14 mouse cellular contexts compared by ENCODE assay signal in the genomic region with DNA sequence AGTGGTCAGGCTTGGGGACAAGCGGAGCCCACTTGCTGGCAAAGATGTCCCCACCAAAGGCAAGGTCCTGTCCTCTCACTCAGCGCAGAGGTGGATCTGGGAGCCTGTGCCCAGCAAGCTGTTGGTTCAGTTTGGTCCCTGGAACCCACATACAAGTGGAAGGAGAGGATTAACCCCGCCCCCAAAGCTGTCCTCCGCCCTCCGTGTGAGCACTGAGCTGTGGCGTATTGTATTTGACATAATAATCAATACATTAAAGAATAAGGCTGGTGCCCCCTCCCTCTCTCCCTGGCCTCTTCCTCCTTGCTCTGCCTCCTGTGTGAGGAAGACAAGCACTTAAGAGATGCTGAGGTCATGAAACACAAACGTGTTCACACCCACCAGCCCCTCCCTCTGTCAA.
A peak's percentile ranks its signal among the peaks of the same experiment; 100 is the strongest.
DNase-seq lines count a peak whose midpoint lies in the region; ATAC-seq and TF ChIP-seq lines count a peak whose summit lies in the region.
"Had no signal": no experiment of that assay in that cellular context is flagged by ENCODE, and none has a peak within 500 bp of the region (broad histone marks: within the 10 kb centered on the region; RNA-seq: fewer than 3 reads in every experiment).

No protein-coding gene starts in this region.

- H3K27ac ChIP-seq in intestine, embryonic 14.5 days (ENCODE audit: low read depth): no peak overlapping the region
- H3K27ac ChIP-seq in intestine, embryonic 15.5 days: no peak overlapping the region
- H3K27ac ChIP-seq in hindbrain, embryonic 12.5 days: no peak overlapping the region
- H3K27ac ChIP-seq: embryonic facial prominence, embryonic 15.5 days; liver, embryonic 12.5 days had no signal

- H3K36me3 ChIP-seq in intestine, embryonic 14.5 days (ENCODE audit: control insufficient read depth, insufficient read depth, low read length): no peaks in the 10 kb centered on the region
- H3K36me3 ChIP-seq in intestine, embryonic 15.5 days: no peaks in the 10 kb centered on the region
- no peaks in the 10 kb centered on the region for H3K36me3 ChIP-seq in hindbrain, embryonic 12.5 days
- H3K36me3 ChIP-seq in myocyte (ENCODE audit: control insufficient read depth, insufficient read depth): no peaks in the 10 kb centered on the region
- H3K36me3 ChIP-seq: embryonic facial prominence, embryonic 15.5 days; liver, embryonic 12.5 days had no signal

- H3ac ChIP-seq in myocyte (ENCODE audit: control insufficient read depth, insufficient read length): no peak overlapping the region

- peak; percentile 15 for DNase-seq in CD4-positive, CD25-positive, alpha-beta regulatory T cell, adult 2 months (ENCODE audit: low read depth, low spot score)
- DNase-seq in intestine, embryonic 14.5 days (ENCODE audit: low spot score): no peak
- DNase-seq in cerebellum, adult 9-10 months: no peak
- DNase-seq in kidney, adult 11 months: no peak
- DNase-seq: cerebellum, adult 9-11 months; kidney, postnatal 36 days; lung, postnatal 36 days; thymus, postnatal 25 days had no signal

- H3K9ac ChIP-seq in intestine, embryonic 14.5 days (ENCODE audit: low read length): no peak overlapping the region
- no peak overlapping the region for H3K9ac ChIP-seq in intestine, embryonic 15.5 days
- no peak overlapping the region for H3K9ac ChIP-seq in hindbrain, embryonic 12.5 days
- H3K9ac ChIP-seq: embryonic facial prominence, embryonic 15.5 days; liver, embryonic 12.5 days had no signal

- WGBS in intestine, embryonic 14.5 days: 31% methylated on average over 7 of the region's 7 CpGs
- 25% methylated on average over 7 of the region's 7 CpGs for WGBS in intestine, embryonic 15.5 days
- 20% methylated on average over 7 of the region's 7 CpGs for WGBS in hindbrain, embryonic 12.5 days

- H3K27me3 ChIP-seq in intestine, embryonic 14.5 days (replicated peaks; ENCODE audit: control insufficient read depth, insufficient read depth, low read length): peaks cover 16% of the 10 kb centered on the region
- peaks cover 17% of the 10 kb centered on the region for H3K27me3 ChIP-seq in intestine, embryonic 15.5 days (replicated peaks)
- H3K27me3 ChIP-seq in hindbrain, embryonic 12.5 days: peaks cover 88% of the 10 kb centered on the region
- H3K27me3 ChIP-seq in myocyte (ENCODE audit: control insufficient read depth, insufficient read depth, insufficient read length): peaks cover 76% of the 10 kb centered on the region

- no peak for ATAC-seq in CD4-positive, CD25-positive, alpha-beta regulatory T cell, adult 4 months
- ATAC-seq in intestine, embryonic 14.5 days (replicated peaks; ENCODE audit: low FRiP score, low TSS enrichment, low read depth): no peak
- ATAC-seq in intestine, embryonic 15.5 days: no peak
- ATAC-seq in hindbrain, embryonic 12.5 days (ENCODE audit: low FRiP score): no peak
- ATAC-seq: liver, embryonic 12.5 days had no signal

- H3K9me3 ChIP-seq in intestine, embryonic 14.5 days (ENCODE audit: control insufficient read depth, low read length): no peaks in the 10 kb centered on the region
- H3K9me3 ChIP-seq in intestine, embryonic 15.5 days: no peaks in the 10 kb centered on the region
- H3K9me3 ChIP-seq in hindbrain, embryonic 12.5 days (replicated peaks): no peaks in the 10 kb centered on the region
- H3K9me3 ChIP-seq: embryonic facial prominence, embryonic 15.5 days; liver, embryonic 12.5 days had no signal

- peaks cover 13% of the 10 kb centered on the region for H3K4me1 ChIP-seq in intestine, embryonic 14.5 days (replicated peaks; ENCODE audit: control insufficient read depth, insufficient read depth, low read length)
- H3K4me1 ChIP-seq in intestine, embryonic 15.5 days (replicated peaks): peaks cover 19% of the 10 kb centered on the region
- peaks cover 14% of the 10 kb centered on the region for H3K4me1 ChIP-seq in hindbrain, embryonic 12.5 days
- H3K4me1 ChIP-seq: liver, embryonic 12.5 days had no signal

- no peak overlapping the region for H3K4me3 ChIP-seq in intestine, embryonic 14.5 days (ENCODE audit: low read depth, low read length)
- H3K4me3 ChIP-seq in intestine, embryonic 15.5 days (replicated peaks): no peak overlapping the region
- H3K4me3 ChIP-seq in hindbrain, embryonic 12.5 days: no peak overlapping the region
- H3K4me3 ChIP-seq in myocyte: no peak overlapping the region
- H3K4me3 ChIP-seq: liver, embryonic 12.5 days had no signal

- H3K79me2 ChIP-seq in myocyte (ENCODE audit: control insufficient read depth, insufficient read depth): no peaks in the 10 kb centered on the region

- TF ChIP-seq POLR2A in myocyte (IDR thresholded peaks at IDR 0.05; ENCODE audit: insufficient read length, low read depth): no peak

- peak overlapping the region; percentile 68 for H3K4me2 ChIP-seq in intestine, embryonic 14.5 days (ENCODE audit: low read length)
- no peak overlapping the region; the same call in 1 of the 2 replicates for H3K4me2 ChIP-seq in intestine, embryonic 15.5 days (replicated peaks)
- peak overlapping the region; percentile 52; the same call in 1 of the 2 replicates for H3K4me2 ChIP-seq in hindbrain, embryonic 12.5 days (replicated peaks)
- H3K4me2 ChIP-seq in myocyte (ENCODE audit: low read depth): peak overlapping the region; percentile 36

TF ChIP-seq in myocyte, 11 proteins besides CTCF, POLR2A, EP300 and RAD21:
- TF ChIP-seq E2F4 (IDR thresholded peaks at IDR 0.05; ENCODE audit: insufficient read depth): no peak
